8 mouse cellular contexts compared by ENCODE assay signal in the genomic region with DNA sequence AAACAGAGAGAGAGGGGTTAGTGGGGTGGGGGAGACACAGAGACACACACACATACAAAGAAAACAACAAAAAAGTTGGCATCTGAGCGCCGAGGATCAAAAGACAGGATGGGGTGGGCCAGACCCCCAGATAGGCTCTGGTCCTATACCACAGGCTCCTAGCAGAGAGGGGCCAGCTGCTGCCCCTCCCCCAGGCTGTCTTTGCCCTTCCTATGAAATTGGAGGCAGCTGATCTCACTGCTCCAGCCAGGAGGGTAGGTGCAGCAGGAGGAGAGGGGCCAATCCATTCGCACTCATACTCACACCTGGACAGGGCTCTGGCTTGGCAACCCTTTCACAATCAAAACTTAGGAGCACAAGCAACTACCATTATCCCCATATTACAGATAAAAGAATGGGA. TPM values are rescaled to one million over a fixed set of nuclear protein-coding genes. Genes with fewer than 3 reads are reported as not detected.
A peak's percentile ranks its signal among the peaks of the same experiment; 100 is the strongest.
DNase-seq lines count a peak whose midpoint lies in the region; ATAC-seq and TF ChIP-seq lines count a peak whose summit lies in the region.

No protein-coding gene starts in this region.

- no peak for TF ChIP-seq POLR2A in ES-Bruce4 (IDR thresholded peaks at IDR 0.05; ENCODE audit: insufficient read depth, low read length)

- ATAC-seq in heart, embryonic 12.5 days (ENCODE audit: insufficient number of reproducible peaks, low FRiP score): no peak
- no peak for ATAC-seq in heart, postnatal 0 days (ENCODE audit: insufficient read depth, low read depth)

- peaks cover 49% of the 10 kb centered on the region for H3K4me1 ChIP-seq in heart, embryonic 12.5 days (replicated peaks)
- H3K4me1 ChIP-seq in ES-Bruce4 (ENCODE audit: control insufficient read depth, insufficient read depth, low read length): peaks cover 18% of the 10 kb centered on the region
- peaks cover 20% of the 10 kb centered on the region for H3K4me1 ChIP-seq in heart, postnatal 0 days (ENCODE audit: control insufficient read depth, insufficient read depth)

- no peak for TF ChIP-seq CTCF in ES-Bruce4 (IDR thresholded peaks at IDR 0.05; ENCODE audit: low read depth, low read length)
- TF ChIP-seq CTCF in heart, postnatal 0 days (IDR thresholded peaks at IDR 0.05; ENCODE audit: low read depth): no peak

- H3K4me2 ChIP-seq in heart, embryonic 12.5 days: peak overlapping the region; percentile 70
- H3K4me2 ChIP-seq in heart, postnatal 0 days (ENCODE audit: low read depth, low read length): peak overlapping the region; percentile 62

- H3K36me3 ChIP-seq in heart, embryonic 12.5 days: no peaks in the 10 kb centered on the region
- no peaks in the 10 kb centered on the region for H3K36me3 ChIP-seq in ES-Bruce4 (ENCODE audit: control insufficient read depth, insufficient read depth, low read length, poor library complexity, severe bottlenecking)
- H3K36me3 ChIP-seq in heart, postnatal 0 days (replicated peaks; ENCODE audit: control insufficient read depth, insufficient read depth, low read length): no peaks in the 10 kb centered on the region
- H3K36me3 ChIP-seq in macrophage (ENCODE audit: inconsistent target): no peaks in the 10 kb centered on the region

- 66% methylated on average over 3 of the region's 3 CpGs for WGBS in heart, embryonic 12.5 days
- 67% methylated on average over 3 of the region's 3 CpGs for WGBS in heart, postnatal 0 days
- 72% methylated on average over 3 of the region's 3 CpGs for WGBS in macrophage (ENCODE audit: missing documents)

- DNase-seq in heart, adult 18-20 months: no peak
- no peak for DNase-seq in heart, postnatal 0 days (ENCODE audit: low spot score)
- DNase-seq in left cerebral cortex, adult 9 months (ENCODE audit: low spot score in 2 of 2): no peak
- DNase-seq in frontal cortex, postnatal 10 days (ENCODE audit: low spot score in 2 of 2): no peak
- DNase-seq in left cerebral cortex, adult 11 months (ENCODE audit: low spot score): no peak

- no peaks in the 10 kb centered on the region for H3K9me3 ChIP-seq in heart, embryonic 12.5 days (replicated peaks)
- no peaks in the 10 kb centered on the region for H3K9me3 ChIP-seq in ES-Bruce4 (replicated peaks; ENCODE audit: control insufficient read depth, insufficient read depth, low read length, poor library complexity, severe bottlenecking)
- no peaks in the 10 kb centered on the region for H3K9me3 ChIP-seq in heart, postnatal 0 days (replicated peaks; ENCODE audit: control insufficient read depth, low read length)

- peak overlapping the region; percentile 71 for H3K9ac ChIP-seq in heart, embryonic 12.5 days
- peak overlapping the region; percentile 73 for H3K9ac ChIP-seq in ES-Bruce4 (ENCODE audit: low read depth, poor library complexity, severe bottlenecking)
- H3K9ac ChIP-seq in heart, postnatal 0 days (replicated peaks; ENCODE audit: low read depth, low read length): peak overlapping the region; percentile 41; the same call in 1 of the 2 replicates

- no peaks in the 10 kb centered on the region for H3K27me3 ChIP-seq in heart, embryonic 12.5 days (replicated peaks)
- H3K27me3 ChIP-seq in ES-Bruce4 (ENCODE audit: control insufficient read depth, insufficient read depth, low read length, poor library complexity, severe bottlenecking): no peaks in the 10 kb centered on the region
- no peaks in the 10 kb centered on the region for H3K27me3 ChIP-seq in heart, postnatal 0 days (ENCODE audit: control insufficient read depth, insufficient read depth, low read length)

- TF ChIP-seq EP300 in ES-Bruce4 (IDR thresholded peaks at IDR 0.05; ENCODE audit: insufficient read depth, low read depth, low read length): no peak
- no peak for TF ChIP-seq EP300 in heart, postnatal 0 days (IDR thresholded peaks at IDR 0.05; ENCODE audit: low read depth)

- peak overlapping the region; percentile 88 for H3K27ac ChIP-seq in heart, embryonic 12.5 days (ENCODE audit: poor library complexity, severe bottlenecking)
- H3K27ac ChIP-seq in ES-Bruce4 (ENCODE audit: insufficient read depth, low read length) (peak overlapping the region; percentile 90), macrophage (peak overlapping the region; percentile 72)
- H3K27ac ChIP-seq in heart, postnatal 0 days (ENCODE audit: low read depth): peak overlapping the region; percentile 90

- H3K79me2 ChIP-seq in macrophage (ENCODE audit: inconsistent target): no peaks in the 10 kb centered on the region; the same call in 1 of the 2 replicates

- peak overlapping the region; percentile 48 for H3K4me3 ChIP-seq in heart, embryonic 12.5 days
- H3K4me3 ChIP-seq in ES-Bruce4 (ENCODE audit: low read depth, low read length): peak overlapping the region; percentile 87
- peak overlapping the region; percentile 43 for H3K4me3 ChIP-seq in heart, postnatal 0 days (ENCODE audit: low read depth, low read length)
- peak overlapping the region; percentile 40 for H3K4me3 ChIP-seq in macrophage (ENCODE audit: inconsistent target)

RNA-seq across cellular contexts. Expression of gene Lmna, which starts 0.5 kb away (rescaled TPM):
- polyA plus RNA-seq in heart, embryonic 12.5 days (2016; fragmentation: Nextera tagmentation; extraction: Ambion mirVana): 108 and 113 TPM in 2 replicates
- 100 to 1,000 TPM; 113 to 129 TPM for total RNA-seq in heart, adult 18-20 months (2021)
- 30.0 and 37.2 TPM in 2 replicates for polyA plus RNA-seq in ES-Bruce4 (2011; ENCODE audit: insufficient read depth, insufficient read length, low read depth, missing spikeins)
- total RNA-seq in heart, postnatal 0 days (2014; rRNA removed; ENCODE audit: low replicate concordance): 156 and 210 TPM in 2 replicates
- 109 and 122 TPM in 2 replicates for polyA plus RNA-seq in heart, postnatal 0 days (2015; fragmentation: Nextera tagmentation; extraction: Ambion mirVana)
- total RNA-seq in macrophage (2018; cell fraction: chromatin; rRNA removed): 100 to 1,000 TPM in 8 of 26 experiments, 10 to 100 TPM in 18; 18.3 to 483 (median 71.9) TPM
- 100 to 1,000 TPM in 13 of 26 experiments, 10 to 100 TPM in 13; 61.7 to 262 (median 112) TPM for total RNA-seq in macrophage (2018; cell fraction: cytosol; rRNA removed)
- 100 to 1,000 TPM in 11 of 26 experiments, 10 to 100 TPM in 15; 40.2 to 222 (median 79.2) TPM for total RNA-seq in macrophage (2018; cell fraction: nucleus; rRNA removed)
- polyA plus RNA-seq in macrophage (2018): 96.7 to 217 TPM (median 105 TPM) in 3 replicates

RNA-seq across cellular contexts. Expression of gene Mex3a, which starts 22.9 kb away (rescaled TPM):
- polyA plus RNA-seq in heart, embryonic 12.5 days (2016; fragmentation: Nextera tagmentation; extraction: Ambion mirVana): 11.8 and 13.9 TPM in 2 replicates
- under 1 TPM; 0.26 to 0.35 TPM for total RNA-seq in heart, adult 18-20 months (2021)
- polyA plus RNA-seq in ES-Bruce4 (2011; ENCODE audit: insufficient read depth, insufficient read length, low read depth, missing spikeins): 42.3 and 43.4 TPM in 2 replicates
- total RNA-seq in heart, postnatal 0 days (2014; rRNA removed; ENCODE audit: low replicate concordance): 6.0 and 9.7 TPM in 2 replicates
- 2.6 and 2.7 TPM in 2 replicates for polyA plus RNA-seq in heart, postnatal 0 days (2015; fragmentation: Nextera tagmentation; extraction: Ambion mirVana)
- total RNA-seq in macrophage (2018; cell fraction: chromatin; rRNA removed): 1 to 10 TPM in 2 of 26 experiments, under 1 TPM in 17, not detected in 7; 0.11 to 1.7 (median 0.21) TPM
- under 1 TPM in 25 of 26 experiments, not detected in 1; 0.03 to 0.33 (median 0.06) TPM for total RNA-seq in macrophage (2018; cell fraction: cytosol; rRNA removed)
- 1 to 10 TPM in 2 of 26 experiments, under 1 TPM in 10, not detected in 14; 0.05 to 2.3 (median 0.19) TPM for total RNA-seq in macrophage (2018; cell fraction: nucleus; rRNA removed)
- 0.08 to 0.10 TPM (median 0.10 TPM) in 3 replicates for polyA plus RNA-seq in macrophage (2018)

RNA-seq across cellular contexts. Expression of gene Rab25, which starts 38.9 kb away (rescaled TPM):
- 0.55 TPM in 1 of 2 replicates, not detected in the other for polyA plus RNA-seq in heart, embryonic 12.5 days (2016; fragmentation: Nextera tagmentation; extraction: Ambion mirVana)
- under 1 TPM in 1 of 2 experiments, not detected in 1; 0.26 TPM for total RNA-seq in heart, adult 18-20 months (2021)
- polyA plus RNA-seq in ES-Bruce4 (2011; ENCODE audit: insufficient read depth, insufficient read length, low read depth, missing spikeins): 33.2 and 35.1 TPM in 2 replicates
- 0.39 and 2.5 TPM in 2 replicates for total RNA-seq in heart, postnatal 0 days (2014; rRNA removed; ENCODE audit: low replicate concordance)
- polyA plus RNA-seq in heart, postnatal 0 days (2015; fragmentation: Nextera tagmentation; extraction: Ambion mirVana): 0.16 TPM in 1 of 2 replicates, not detected in the other
- total RNA-seq in macrophage (2018; cell fraction: chromatin; rRNA removed): 1 to 10 TPM in 8 of 26 experiments, not detected in 18; 1.2 to 4.1 (median 2.6) TPM
- total RNA-seq in macrophage (2018; cell fraction: cytosol; rRNA removed): not detected
- 1 to 10 TPM in 2 of 26 experiments, under 1 TPM in 2, not detected in 22; 0.72 to 2.6 (median 0.99) TPM for total RNA-seq in macrophage (2018; cell fraction: nucleus; rRNA removed)
- polyA plus RNA-seq in macrophage (2018): not detected in 3 replicates

RNA-seq across cellular contexts. Expression of gene Lamtor2, which starts 43.6 kb away (rescaled TPM):
- 108 and 114 TPM in 2 replicates for polyA plus RNA-seq in heart, embryonic 12.5 days (2016; fragmentation: Nextera tagmentation; extraction: Ambion mirVana)
- total RNA-seq in heart, adult 18-20 months (2021): 100 to 1,000 TPM; 102 to 104 TPM
- polyA plus RNA-seq in ES-Bruce4 (2011; ENCODE audit: insufficient read depth, insufficient read length, low read depth, missing spikeins): 138 and 151 TPM in 2 replicates
- total RNA-seq in heart, postnatal 0 days (2014; rRNA removed; ENCODE audit: low replicate concordance): 3.6 and 34.6 TPM in 2 replicates
- 131 and 136 TPM in 2 replicates for polyA plus RNA-seq in heart, postnatal 0 days (2015; fragmentation: Nextera tagmentation; extraction: Ambion mirVana)
- 10 to 100 TPM in 7 of 26 experiments, 1 to 10 TPM in 16, not detected in 3; 1.9 to 25.1 (median 4.5) TPM for total RNA-seq in macrophage (2018; cell fraction: chromatin; rRNA removed)
- total RNA-seq in macrophage (2018; cell fraction: cytosol; rRNA removed): 100 to 1,000 TPM in 22 of 26 experiments, 10 to 100 TPM in 4; 84.4 to 168 (median 109) TPM
- total RNA-seq in macrophage (2018; cell fraction: nucleus; rRNA removed): 10 to 100 TPM in 24 of 26 experiments, 1 to 10 TPM in 2; 7.2 to 35.9 (median 19.1) TPM
- polyA plus RNA-seq in macrophage (2018): 164 to 206 TPM (median 186 TPM) in 3 replicates

RNA-seq across cellular contexts. Expression of gene Ubqln4, which starts 44.3 kb away (rescaled TPM):
- polyA plus RNA-seq in heart, embryonic 12.5 days (2016; fragmentation: Nextera tagmentation; extraction: Ambion mirVana): 46.5 and 47.9 TPM in 2 replicates
- 10 to 100 TPM; 72.4 to 78.7 TPM for total RNA-seq in heart, adult 18-20 months (2021)
- 118 and 133 TPM in 2 replicates for polyA plus RNA-seq in ES-Bruce4 (2011; ENCODE audit: insufficient read depth, insufficient read length, low read depth, missing spikeins)
- total RNA-seq in heart, postnatal 0 days (2014; rRNA removed; ENCODE audit: low replicate concordance): 74.9 and 82.4 TPM in 2 replicates
- 18.3 and 19.0 TPM in 2 replicates for polyA plus RNA-seq in heart, postnatal 0 days (2015; fragmentation: Nextera tagmentation; extraction: Ambion mirVana)
- total RNA-seq in macrophage (2018; cell fraction: chromatin; rRNA removed): 10 to 100 TPM; 13.2 to 83.4 (median 37.9) TPM
- total RNA-seq in macrophage (2018; cell fraction: cytosol; rRNA removed): 10 to 100 TPM; 19.8 to 27.6 (median 24.4) TPM
- total RNA-seq in macrophage (2018; cell fraction: nucleus; rRNA removed): 10 to 100 TPM; 15.2 to 81.8 (median 29.2) TPM
- polyA plus RNA-seq in macrophage (2018): 26.3 to 31.7 TPM (median 26.5 TPM) in 3 replicates

Comparison
In these comparisons a context has a peak if more than half of its experiments do, and no peak if none do; other contexts are left out.
1. RNA of gene Rab25, which starts 38.9 kb away (polyA plus RNA-seq): 33.2 to 35.1 TPM in ES-Bruce4; 0.55 TPM in heart, embryonic 12.5 days, 0.16 TPM in heart, postnatal 0 days and not detected in macrophage; every median in the first group is over 10 times any median in the second.
2. Peak in every context shown above with its lines, with median percentiles within 50 percentile points of each other: H3K27ac ChIP-seq, H3K4me3 ChIP-seq and H3K9ac ChIP-seq.